Mouse (Mus musculus): Measurements from ENCODE around the gene Ttll5. TPM values are rescaled to one million over a fixed set of nuclear protein-coding genes. Genes with fewer than 3 reads are reported as not detected.

The Ttll5 gene
- polyA plus RNA-seq, 1 experiment from 2014 or later: 12.4 TPM

- Histone ChIP-seq H3K27ac (no peak overlapping the region), H3K4me2 (no peak overlapping the region), H3K9me3 (no peaks in the 10 kb centered on the region), H3K4me3 (replicated peaks) (no peak overlapping the region), H3K9ac (no peak overlapping the region), H3K36me3 (no peaks in the 10 kb centered on the region), H3K27me3 (replicated peaks) (no peaks in the 10 kb centered on the region), H3K4me1 (no peaks in the 10 kb centered on the region)
- no peak for ATAC-seq (ENCODE audit: insufficient read depth, low FRiP score, low read depth)
- 88% methylated on average over 2 of the region's 2 CpGs for WGBS
Measured at GRCm38 (mm10) chr12:86110637-86111036, 286.2 kb downstream of the Ttll5 start.

Other genes starting within 250 kb of the Ttll5 start
- gene Jdp2, start 225.6 kb upstream of the Ttll5 start, polyA plus RNA-seq (2015; fragmentation: Nextera tagmentation; extraction: Ambion mirVana): 0.81 and 0.89 TPM in 2 replicates
- 3.4 and 5.3 TPM in 2 replicates for gene Batf, start 138.0 kb upstream of the Ttll5 start, polyA plus RNA-seq (2015; fragmentation: Nextera tagmentation; extraction: Ambion mirVana)
- 2.0 and 2.2 TPM in 2 replicates for gene Flvcr2, start 78.1 kb upstream of the Ttll5 start, polyA plus RNA-seq (2015; fragmentation: Nextera tagmentation; extraction: Ambion mirVana)
- gene Erg28, start 109 bp upstream of the Ttll5 start, polyA plus RNA-seq (2015; fragmentation: Nextera tagmentation; extraction: Ambion mirVana): 128 and 132 TPM in 2 replicates